Mouse (Mus musculus): ENCODE data around the gene Uap1. TPM values are rescaled to one million over a fixed set of nuclear protein-coding genes. Genes with fewer than 3 reads are reported as not detected.
A peak's percentile ranks its signal among the peaks of the same experiment; 100 is the strongest.

Gene Uap1
- total and polyA plus RNA-seq, 2 experiments from 2014 or later, result 48.5 to 58.0 TPM

- Histone ChIP-seq H3K36me3 (ENCODE audit: insufficient read depth) (peaks cover 12% of the 10 kb centered on the region), H3K4me2 (ENCODE audit: low read depth) (peak overlapping the region; percentile 69), H3K4me1 (ENCODE audit: insufficient read depth) (peaks cover 3% of the 10 kb centered on the region; the same call in 1 of the 2 replicates), H3K27me3 (ENCODE audit: insufficient read depth, low read length) (no peaks in the 10 kb centered on the region), H3K9ac (peak overlapping the region; percentile 88), H3K4me3 (ENCODE audit: low read depth, low read length) (peak overlapping the region; percentile 75), H3K9me3 (ENCODE audit: low read length) (no peaks in the 10 kb centered on the region), H3K27ac (ENCODE audit: low read depth, low read length) (0 out of 2 replicates have a peak overlapping the region, but pooled peaks have one; percentile 59)
- no peak for TF ChIP-seq CTCF (IDR thresholded peaks at IDR 0.05; ENCODE audit: low read depth)
- 41% methylated on average over 7 of the region's 7 CpGs for WGBS
- DNase-seq (no peak), ATAC-seq (no peak)
Observed at GRCm38 (mm10) chr1:170214383-170214756, 39.6 kb upstream of the Uap1 start.

GRCm38 (mm10) chr1:170213181-170213879, 38.6 kb upstream of the Uap1 start:
- DNase-seq, result no peak
- TF ChIP-seq CTCF (IDR thresholded peaks at IDR 0.05; ENCODE audit: low read depth), result no peak
- no peaks in the 10 kb centered on the region for H3K9me3 ChIP-seq (ENCODE audit: low read length)
- no peak overlapping the region for H3K27ac ChIP-seq (ENCODE audit: low read depth, low read length)
- no peak overlapping the region for H3K4me3 ChIP-seq (ENCODE audit: low read depth, low read length)
- peaks cover 22% of the 10 kb centered on the region for H3K36me3 ChIP-seq (ENCODE audit: insufficient read depth)
- 94% methylated on average over 10 of the region's 10 CpGs for WGBS
- H3K9ac ChIP-seq, result no peak overlapping the region
- peaks cover 3% of the 10 kb centered on the region; the same call in 1 of the 2 replicates for H3K4me1 ChIP-seq (ENCODE audit: insufficient read depth)
- H3K4me2 ChIP-seq (ENCODE audit: low read depth), result no peak overlapping the region
- ATAC-seq, result no peak
- no peaks in the 10 kb centered on the region for H3K27me3 ChIP-seq (ENCODE audit: insufficient read depth, low read length)

GRCm38 (mm10) chr1:170206395-170206794, 31.6 kb upstream of the Uap1 start:
- Histone ChIP-seq H3K27me3 (ENCODE audit: insufficient read depth, low read length) (no peaks in the 10 kb centered on the region), H3K4me3 (ENCODE audit: low read depth, low read length) (no peak overlapping the region), H3K36me3 (ENCODE audit: insufficient read depth) (peaks cover 61% of the 10 kb centered on the region), H3K27ac (ENCODE audit: low read depth, low read length) (no peak overlapping the region), H3K9ac (no peak overlapping the region), H3K9me3 (ENCODE audit: low read length) (no peaks in the 10 kb centered on the region), H3K4me2 (ENCODE audit: low read depth) (no peak overlapping the region), H3K4me1 (ENCODE audit: insufficient read depth) (no peaks in the 10 kb centered on the region)
- 92% methylated on average over 6 of the region's 6 CpGs for WGBS
- DNase-seq, result no peak
- ATAC-seq, result no peak
- TF ChIP-seq CTCF (IDR thresholded peaks at IDR 0.05; ENCODE audit: low read depth), result no peak

- no peaks in the 10 kb centered on the region for H3K4me1 ChIP-seq (ENCODE audit: insufficient read depth)
- H3K36me3 ChIP-seq (ENCODE audit: insufficient read depth), result peaks cover 61% of the 10 kb centered on the region
- no peaks in the 10 kb centered on the region for H3K9me3 ChIP-seq (ENCODE audit: low read length)
- no peaks in the 10 kb centered on the region for H3K27me3 ChIP-seq (ENCODE audit: insufficient read depth, low read length)
- H3K4me3 ChIP-seq (ENCODE audit: low read depth, low read length), result no peak overlapping the region
- no peak overlapping the region for H3K9ac ChIP-seq
- H3K4me2 ChIP-seq (ENCODE audit: low read depth), result no peak overlapping the region
- peak; percentile 61 for TF ChIP-seq CTCF (IDR thresholded peaks at IDR 0.05; ENCODE audit: low read depth)
- DNase-seq (peak; percentile 39), ATAC-seq (peak; percentile 53; the same call in 1 of the 2 replicates)
- 80% methylated on average over 3 of the region's 3 CpGs for WGBS
- no peak overlapping the region for H3K27ac ChIP-seq (ENCODE audit: low read depth, low read length)
Observed at GRCm38 (mm10) chr1:170200379-170200778, 25.6 kb upstream of the Uap1 start.

GRCm38 (mm10) chr1:170196211-170196610, 21.5 kb upstream of the Uap1 start:
- H3K27ac ChIP-seq (ENCODE audit: low read depth, low read length), result no peak overlapping the region
- H3K27me3 ChIP-seq (ENCODE audit: insufficient read depth, low read length), result no peaks in the 10 kb centered on the region
- no peak overlapping the region for H3K4me3 ChIP-seq (ENCODE audit: low read depth, low read length)
- DNase-seq (no peak), ATAC-seq (no peak)
- H3K36me3 ChIP-seq (ENCODE audit: insufficient read depth), result peaks cover 75% of the 10 kb centered on the region
- H3K9me3 ChIP-seq (ENCODE audit: low read length), result no peaks in the 10 kb centered on the region
- 95% methylated on average over 8 of the region's 8 CpGs for WGBS
- no peak for TF ChIP-seq CTCF (IDR thresholded peaks at IDR 0.05; ENCODE audit: low read depth)
- no peak overlapping the region for H3K9ac ChIP-seq
- no peaks in the 10 kb centered on the region for H3K4me1 ChIP-seq (ENCODE audit: insufficient read depth)
- no peak overlapping the region for H3K4me2 ChIP-seq (ENCODE audit: low read depth)

GRCm38 (mm10) chr1:170191925-170192324, 17.2 kb upstream of the Uap1 start:
- no peak overlapping the region for H3K9ac ChIP-seq
- no peaks in the 10 kb centered on the region for H3K9me3 ChIP-seq (ENCODE audit: low read length)
- no peak overlapping the region for H3K4me2 ChIP-seq (ENCODE audit: low read depth)
- no peak for TF ChIP-seq CTCF (IDR thresholded peaks at IDR 0.05; ENCODE audit: low read depth)
- DNase-seq (no peak), ATAC-seq (no peak)
- H3K4me1 ChIP-seq (ENCODE audit: insufficient read depth), result no peaks in the 10 kb centered on the region
- no peak overlapping the region for H3K27ac ChIP-seq (ENCODE audit: low read depth, low read length)
- no peaks in the 10 kb centered on the region for H3K27me3 ChIP-seq (ENCODE audit: insufficient read depth, low read length)
- WGBS, result 88% methylated on average over 1 of the region's 1 CpGs
- H3K36me3 ChIP-seq (ENCODE audit: insufficient read depth), result peaks cover 44% of the 10 kb centered on the region
- no peak overlapping the region for H3K4me3 ChIP-seq (ENCODE audit: low read depth, low read length)

- Histone ChIP-seq H3K36me3 (ENCODE audit: insufficient read depth) (peaks cover 27% of the 10 kb centered on the region), H3K9ac (no peak overlapping the region), H3K27ac (ENCODE audit: low read depth, low read length) (no peak overlapping the region), H3K4me3 (ENCODE audit: low read depth, low read length) (no peak overlapping the region), H3K27me3 (ENCODE audit: insufficient read depth, low read length) (no peaks in the 10 kb centered on the region), H3K9me3 (ENCODE audit: low read length) (no peaks in the 10 kb centered on the region), H3K4me1 (ENCODE audit: insufficient read depth) (no peaks in the 10 kb centered on the region), H3K4me2 (ENCODE audit: low read depth) (no peak overlapping the region)
- 84% methylated on average over 4 of the region's 4 CpGs for WGBS
- no peak for TF ChIP-seq CTCF (IDR thresholded peaks at IDR 0.05; ENCODE audit: low read depth)
- no peak for DNase-seq
- no peak for ATAC-seq
Observed at GRCm38 (mm10) chr1:170190225-170190624, 15.5 kb upstream of the Uap1 start.
